Mouse (Mus musculus): ENCODE results near the gene Gm973.

- TF ChIP-seq CTCF (IDR thresholded peaks at IDR 0.05; ENCODE audit: extremely low read depth, insufficient read length, insufficient replicate concordance, low read depth, low read length): no peak
- TF ChIP-seq POLR2A (IDR thresholded peaks at IDR 0.05; ENCODE audit: low read depth, low read length): no peak
Measured at GRCm38 (mm10) chr1:59563581-59563980, 47.5 kb downstream of the Gm973 start.

All from small intestine, adult 2 months (tissue).